Mouse (Mus musculus): ENCODE data around the gene Lrrc8b. TPM values are rescaled to one million over a fixed set of nuclear protein-coding genes. Genes with fewer than 3 reads are reported as not detected.
A peak's percentile ranks its signal among the peaks of the same experiment; 100 is the strongest.

Gene Lrrc8b
- total RNA-seq, 2 experiments from 2014 or later: 93.0 to 96.3 TPM

- DNase-seq (ENCODE audit: low spot score in 2 of 2): no peak
These were observed 64.1 kb downstream of the Lrrc8b start for GRCm38 (mm10) chr5:105479673-105480072.

DNA sequence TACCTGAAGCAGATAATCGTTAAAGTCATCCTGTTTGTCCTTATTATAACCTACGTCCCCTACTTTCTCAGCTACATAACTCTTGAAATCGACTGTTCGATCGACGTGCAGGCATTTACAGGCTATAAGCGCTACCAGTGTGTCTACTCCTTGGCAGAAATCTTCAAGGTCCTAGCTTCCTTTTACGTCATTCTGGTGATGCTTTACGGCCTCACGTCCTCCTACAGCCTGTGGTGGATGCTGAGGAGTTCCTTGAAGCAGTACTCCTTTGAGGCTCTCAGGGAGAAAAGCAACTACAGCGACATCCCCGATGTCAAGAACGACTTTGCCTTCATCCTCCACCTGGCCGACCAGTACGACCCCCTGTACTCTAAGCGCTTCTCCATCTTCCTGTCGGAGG lies 65.0 kb downstream of the Lrrc8b start:
- DNase-seq (ENCODE audit: low spot score in 2 of 2): no peak

DNA sequence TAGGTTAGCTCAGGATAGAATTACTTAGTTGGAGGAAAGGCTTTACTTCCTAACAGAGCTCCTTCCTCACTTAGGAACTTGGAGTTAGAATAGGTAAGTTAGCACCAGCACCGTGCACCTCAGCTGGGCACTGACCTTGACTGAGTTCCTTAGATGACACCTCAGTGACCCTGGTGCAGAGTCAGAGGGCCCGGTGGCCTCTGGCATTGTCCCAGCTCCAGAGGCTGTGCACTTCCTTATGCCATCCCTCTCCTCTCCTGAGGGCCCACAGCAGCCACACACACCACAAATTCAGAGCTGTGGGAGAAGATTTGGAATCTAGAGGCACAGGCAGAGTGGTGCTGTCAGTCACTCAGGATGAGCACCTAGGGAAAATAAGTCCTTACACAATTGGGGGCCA lies 68.1 kb downstream of the Lrrc8b start:
- DNase-seq (ENCODE audit: low spot score in 2 of 2): no peak

DNA sequence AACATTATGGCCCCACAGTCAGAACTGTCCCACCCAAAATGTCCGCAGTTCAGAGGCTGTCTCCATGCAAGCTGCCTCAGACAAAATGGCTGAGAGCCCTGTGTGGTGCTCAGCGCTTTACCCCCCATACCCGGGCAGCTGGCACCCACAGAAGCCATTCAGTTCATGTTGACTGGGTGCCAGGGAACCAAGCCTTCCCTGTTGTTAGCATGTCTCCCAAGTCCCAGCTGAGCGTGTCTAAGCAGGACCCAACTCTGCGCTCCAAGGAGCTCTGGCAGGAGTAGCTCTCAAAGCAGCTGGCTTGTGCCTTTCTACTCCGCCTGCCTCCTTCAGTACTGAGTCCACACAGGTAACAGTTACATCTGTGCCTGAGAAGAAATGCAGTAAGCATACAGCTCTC lies 68.7 kb downstream of the Lrrc8b start:
- DNase-seq (ENCODE audit: low spot score in 2 of 2): peak; percentile 55 to 62

DNA sequence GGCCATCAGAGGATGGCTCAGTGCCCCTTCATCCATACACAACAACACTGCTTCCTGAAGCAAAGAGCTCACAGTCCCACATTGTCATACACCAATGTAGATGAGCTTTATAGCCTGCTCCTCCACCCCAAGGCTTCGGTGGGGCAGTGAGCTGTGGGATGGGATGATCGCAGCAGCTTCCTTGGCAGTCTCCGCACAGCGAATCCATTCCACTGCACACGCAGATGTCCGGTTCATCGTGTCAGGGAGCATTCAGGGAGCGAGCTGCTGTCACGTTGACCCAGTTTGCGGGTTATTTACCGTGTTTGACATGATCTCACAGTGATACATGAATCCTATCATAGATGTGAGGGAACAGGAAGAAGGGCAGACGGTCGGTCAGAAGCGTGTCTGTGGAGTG lies 69.3 kb downstream of the Lrrc8b start:
- DNase-seq (ENCODE audit: low spot score in 2 of 2): no peak

DNA sequence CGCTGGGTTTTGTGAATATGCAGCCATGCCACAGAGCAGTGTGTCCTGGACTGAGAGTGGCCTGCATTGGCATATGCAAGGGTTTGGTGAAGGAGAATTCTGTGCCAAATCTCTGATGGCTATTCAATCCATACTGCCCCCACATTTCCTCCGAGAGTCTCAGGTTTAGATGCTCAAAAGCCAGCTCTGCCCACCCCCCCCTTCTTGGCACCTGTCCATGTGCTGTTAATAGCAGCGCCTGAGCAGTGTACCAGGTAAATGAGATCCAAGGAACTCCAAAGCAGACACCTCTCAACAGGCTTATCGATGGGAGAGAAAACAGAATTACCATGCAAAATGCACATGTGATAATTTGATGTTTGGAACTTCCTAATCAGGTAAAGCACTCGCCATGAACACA lies 74.6 kb downstream of the Lrrc8b start:
- DNase-seq (ENCODE audit: low spot score in 2 of 2): no peak

DNA sequence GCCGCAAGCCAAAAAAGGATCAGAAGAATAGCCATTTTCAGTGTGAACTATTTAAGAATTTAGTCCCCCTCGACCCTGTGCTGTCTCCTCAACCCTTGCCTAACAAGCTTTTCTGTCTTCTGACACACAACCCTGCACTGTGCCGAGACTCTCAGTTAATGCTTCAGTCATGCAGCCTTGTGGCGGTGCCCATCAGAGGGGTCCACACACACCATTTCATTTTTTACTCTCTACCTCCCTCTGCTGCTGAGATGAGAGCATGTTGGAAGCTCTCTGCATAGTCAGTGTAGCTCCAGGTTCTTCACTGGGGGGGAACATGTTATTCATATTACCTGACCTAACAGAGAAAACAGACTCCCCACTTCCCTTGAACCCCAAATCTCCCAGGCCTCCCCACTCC lies 75.8 kb downstream of the Lrrc8b start:
- DNase-seq (ENCODE audit: low spot score in 2 of 2): peak in 1 of 2 experiments; percentile 66

DNA sequence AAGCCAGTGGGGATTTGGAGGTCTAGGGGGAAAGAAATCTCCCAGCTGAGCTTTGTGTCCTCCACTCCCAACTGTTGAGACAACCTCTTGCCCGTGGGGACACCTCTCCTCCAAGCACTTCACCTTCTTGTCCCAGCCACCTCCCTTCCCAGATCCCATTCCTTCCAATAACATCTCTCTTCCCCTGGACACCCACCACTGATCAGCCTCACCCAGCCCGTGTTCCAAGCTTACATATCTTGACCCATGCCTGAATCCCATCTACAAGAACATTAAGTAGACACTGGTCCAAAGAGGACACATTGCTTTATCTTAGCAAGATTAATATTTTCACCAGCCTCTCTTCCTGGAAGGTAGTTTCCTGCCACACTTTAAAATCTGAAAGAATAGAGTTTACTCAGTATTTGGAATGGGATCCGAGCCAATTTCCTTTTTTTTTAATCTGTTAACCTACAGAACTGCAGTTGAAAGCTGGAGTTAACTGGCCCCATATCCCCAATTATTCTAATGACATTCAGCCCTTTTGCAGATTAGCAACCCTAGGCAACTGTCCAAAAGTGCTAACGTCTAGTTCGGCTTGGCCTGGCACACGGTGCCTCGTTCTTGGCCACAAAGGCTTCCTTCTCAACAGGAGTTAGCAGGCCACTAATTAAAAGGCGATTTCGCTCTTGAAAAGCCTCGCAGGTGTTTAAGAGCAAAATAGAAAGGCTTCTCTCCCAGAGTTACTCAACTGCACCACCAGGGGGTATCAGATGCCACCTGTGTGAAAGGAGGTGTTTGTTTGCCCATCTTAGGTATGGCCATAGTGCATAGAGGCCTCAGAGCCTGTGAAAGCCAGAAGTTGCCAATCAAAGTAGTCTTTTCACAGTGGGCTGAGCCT lies 77.0 kb downstream of the Lrrc8b start:
- peak in 1 of 2 experiments; percentile 34 for DNase-seq (ENCODE audit: low spot score in 2 of 2)

DNA sequence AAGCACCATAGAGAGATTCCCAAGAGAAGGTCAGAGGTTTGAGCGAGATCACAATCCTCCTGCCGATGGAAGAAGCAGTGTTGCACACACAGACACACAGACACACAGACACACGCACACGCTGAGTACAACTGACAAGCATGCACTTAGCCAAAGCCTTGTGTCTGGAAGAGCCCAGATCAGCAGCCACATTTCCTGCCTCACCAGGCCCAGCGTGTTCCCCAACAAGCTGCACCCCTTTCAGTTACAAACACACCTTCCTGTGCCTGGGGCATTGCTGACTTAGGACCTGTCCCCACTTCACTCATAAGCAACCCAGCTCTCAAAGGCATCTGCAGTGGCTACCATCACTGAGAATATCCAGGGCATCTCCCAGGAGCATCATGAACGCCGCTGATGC lies 77.8 kb downstream of the Lrrc8b start:
- no peak for DNase-seq (ENCODE audit: low spot score in 2 of 2)

DNA sequence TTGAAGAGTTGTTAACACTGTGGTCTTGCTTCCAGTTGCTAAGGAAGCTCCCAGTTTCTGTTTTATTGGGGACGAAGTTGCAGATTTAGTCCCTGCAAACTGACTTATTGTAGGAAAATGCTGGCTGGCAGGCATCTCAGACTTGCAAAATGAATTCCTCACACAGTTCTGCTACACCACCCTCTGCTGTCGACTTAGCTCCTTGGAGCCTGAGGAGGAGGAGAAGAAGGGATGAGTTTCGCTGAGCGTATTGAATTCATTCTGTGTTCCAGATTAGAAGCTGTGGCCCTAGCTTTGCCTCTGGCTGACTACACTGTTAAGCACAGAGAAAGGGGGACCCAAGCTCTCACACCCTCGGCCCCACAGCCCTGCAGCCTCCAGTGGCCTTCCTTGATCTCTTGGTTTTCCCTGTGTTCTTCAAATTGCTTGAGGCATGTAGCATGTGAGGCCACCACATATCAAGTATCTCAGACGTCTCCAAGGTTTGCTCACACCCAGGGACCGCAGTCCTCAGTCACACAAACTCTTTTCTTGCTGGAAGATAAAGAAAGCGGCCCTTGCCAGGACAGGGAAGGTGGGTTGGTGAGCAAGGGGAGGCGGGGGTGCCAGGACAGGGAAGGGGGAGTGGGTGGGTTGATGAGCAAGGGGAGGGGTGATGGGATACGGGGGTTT lies 78.8 kb downstream of the Lrrc8b start:
- no peak for DNase-seq (ENCODE audit: low spot score in 2 of 2)

DNA sequence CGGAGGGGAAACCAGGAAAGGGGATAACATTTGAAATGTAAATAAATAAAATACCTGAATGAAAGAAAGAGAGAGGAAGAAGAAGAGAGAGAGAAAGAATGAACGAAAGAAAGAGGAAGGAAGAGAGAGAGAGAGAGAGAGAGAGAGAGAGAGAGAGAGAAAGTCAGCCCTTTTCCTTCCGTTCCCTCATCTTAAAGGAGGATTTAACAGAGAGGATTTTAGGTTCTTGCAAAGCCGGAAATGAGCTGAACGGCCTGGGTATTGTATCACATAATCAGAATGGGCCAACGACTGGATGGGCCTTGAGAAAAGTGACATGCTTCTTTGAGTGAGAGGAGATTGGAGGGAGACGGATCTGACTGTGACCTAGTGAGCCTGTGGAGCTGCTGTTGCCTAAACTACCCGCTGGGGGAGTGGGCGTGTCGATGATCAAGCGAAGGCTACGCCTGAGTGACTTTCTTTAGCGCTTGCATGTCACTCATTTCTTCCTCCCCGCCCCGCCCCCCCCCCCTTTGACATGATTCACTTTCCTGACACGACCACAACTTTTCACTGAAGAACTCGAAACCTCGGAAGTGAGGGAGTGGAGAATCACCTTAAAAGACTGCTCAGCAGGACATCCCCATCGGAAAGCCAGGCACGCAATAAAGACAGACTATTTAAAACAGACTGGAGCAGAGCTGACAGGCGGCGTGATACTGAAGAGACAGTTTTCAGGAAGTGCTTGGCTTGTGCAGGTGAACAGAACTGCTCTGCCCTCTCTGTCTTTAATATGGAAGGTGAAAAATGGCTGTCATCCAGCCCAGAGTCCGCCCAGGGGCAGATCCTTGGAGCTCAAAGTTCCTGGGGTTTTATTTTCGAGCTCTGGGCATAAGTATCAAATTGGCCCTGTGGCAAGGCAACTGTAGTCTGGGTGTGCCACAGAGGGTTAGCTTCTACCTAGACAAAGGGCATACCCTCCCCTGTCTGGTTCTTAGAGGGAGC lies 79.6 kb downstream of the Lrrc8b start:
- peak; percentile 64 to 72 for DNase-seq (ENCODE audit: low spot score in 2 of 2)

DNA sequence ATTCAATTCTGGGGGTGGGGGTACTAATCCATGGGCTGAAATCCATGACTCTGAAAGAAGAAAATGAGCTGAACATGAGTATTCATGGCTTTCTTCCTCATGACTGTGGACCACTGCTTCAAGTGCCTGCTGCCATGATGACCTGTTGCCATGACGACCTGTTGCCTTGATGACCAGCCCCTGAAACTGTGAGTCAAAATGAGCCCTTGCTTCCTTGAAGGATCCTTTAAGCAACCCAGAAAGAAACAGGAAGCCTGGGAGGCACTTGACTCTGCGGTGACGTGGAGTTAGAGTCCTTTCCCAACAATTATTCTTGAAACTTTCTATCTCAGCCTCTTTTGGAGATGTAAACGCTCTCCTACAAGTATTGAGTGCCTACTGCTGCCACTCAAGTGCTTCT lies 80.6 kb downstream of the Lrrc8b start:
- no peak for DNase-seq (ENCODE audit: low spot score in 2 of 2)

DNA sequence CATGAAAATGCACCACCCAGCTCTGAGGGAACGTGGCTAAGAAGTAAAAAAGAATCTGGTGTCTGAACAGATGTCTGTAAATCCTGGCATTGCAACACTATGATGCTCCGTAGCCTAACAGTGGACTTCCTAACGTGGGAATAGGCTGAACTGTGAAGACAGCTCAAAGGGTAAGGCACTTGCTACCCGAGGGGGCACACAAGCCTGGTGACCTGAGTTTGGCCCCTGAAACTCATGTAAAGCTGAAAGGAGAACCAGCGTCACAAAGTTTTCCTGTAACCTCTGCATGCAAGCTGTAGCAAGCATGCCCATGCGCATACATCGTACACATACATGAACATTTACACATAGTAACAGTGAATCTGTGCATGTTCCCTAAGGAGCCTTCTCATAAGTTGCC lies 81.0 kb downstream of the Lrrc8b start:
- no peak for DNase-seq (ENCODE audit: low spot score in 2 of 2)

GRCm38 (mm10) chr5:105498429-105499000 lies 82.9 kb downstream of the Lrrc8b start:
- DNase-seq (ENCODE audit: low spot score in 2 of 2): no peak

DNA sequence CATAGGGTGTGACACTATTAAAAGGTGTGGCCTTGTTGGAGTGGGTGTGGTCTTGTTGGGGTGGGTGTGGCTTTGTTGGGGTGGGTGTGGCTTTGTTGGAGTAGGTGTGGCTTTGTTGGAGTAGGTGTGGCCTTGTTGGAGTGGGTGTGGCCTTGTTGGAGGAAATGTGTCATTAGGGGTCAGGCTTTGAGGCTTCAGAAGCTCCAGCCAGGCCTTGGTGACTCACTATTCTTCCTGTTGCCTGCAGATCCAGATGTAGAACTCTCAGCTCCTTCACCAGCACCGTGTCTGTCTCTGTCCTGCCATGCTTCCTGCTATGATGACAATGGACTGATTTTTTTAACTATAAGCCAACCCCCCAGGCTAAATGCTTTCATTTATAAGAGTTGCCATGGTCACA lies 83.8 kb downstream of the Lrrc8b start:
- no peak for DNase-seq (ENCODE audit: low spot score in 2 of 2)

DNA sequence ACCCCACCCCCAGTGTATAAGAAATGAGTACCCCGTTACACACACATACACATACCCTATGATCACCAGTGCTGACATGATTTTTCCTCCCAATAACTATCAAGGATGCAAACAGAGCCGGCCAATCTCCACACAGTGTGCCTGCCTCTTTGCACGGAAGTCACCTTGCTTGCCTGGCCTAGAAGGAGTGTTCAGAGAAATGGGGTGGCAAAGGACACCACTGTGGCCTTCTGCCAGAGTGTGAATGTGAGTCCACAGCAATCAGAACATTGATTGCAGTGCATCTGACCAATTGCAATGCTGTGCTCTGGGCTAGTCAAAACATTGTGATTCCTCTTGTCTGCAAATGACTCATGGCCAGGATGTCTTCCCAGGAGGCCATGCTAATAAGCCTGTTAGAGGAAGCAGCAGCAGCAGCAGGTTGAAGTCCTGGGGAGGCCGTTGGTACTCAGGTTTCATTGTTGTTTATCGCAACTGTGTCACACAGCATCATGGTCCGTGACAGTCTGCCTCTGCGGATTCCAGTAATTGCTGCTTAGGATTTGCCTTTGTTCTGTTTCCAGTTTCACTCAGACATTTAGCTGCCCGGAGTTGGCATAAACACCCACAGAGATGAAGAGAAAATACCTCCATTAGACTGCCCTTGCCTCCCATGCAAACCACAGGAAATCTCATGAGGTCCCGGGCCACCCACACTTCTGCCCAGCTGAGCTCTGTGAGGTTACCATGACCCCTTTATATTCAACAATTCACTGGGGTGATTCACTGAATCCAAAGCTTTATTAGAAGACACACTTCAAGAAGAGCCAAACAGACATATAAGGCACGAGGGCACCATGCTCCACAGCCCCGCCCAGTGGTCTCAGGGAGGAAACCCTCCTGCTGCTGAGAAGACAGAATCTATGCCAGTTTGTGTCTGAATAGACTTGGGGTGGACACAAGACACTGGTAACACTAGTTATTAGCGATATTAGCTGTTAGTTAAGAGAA lies 84.9 kb downstream of the Lrrc8b start:
- DNase-seq (ENCODE audit: low spot score in 2 of 2): no peak

DNA sequence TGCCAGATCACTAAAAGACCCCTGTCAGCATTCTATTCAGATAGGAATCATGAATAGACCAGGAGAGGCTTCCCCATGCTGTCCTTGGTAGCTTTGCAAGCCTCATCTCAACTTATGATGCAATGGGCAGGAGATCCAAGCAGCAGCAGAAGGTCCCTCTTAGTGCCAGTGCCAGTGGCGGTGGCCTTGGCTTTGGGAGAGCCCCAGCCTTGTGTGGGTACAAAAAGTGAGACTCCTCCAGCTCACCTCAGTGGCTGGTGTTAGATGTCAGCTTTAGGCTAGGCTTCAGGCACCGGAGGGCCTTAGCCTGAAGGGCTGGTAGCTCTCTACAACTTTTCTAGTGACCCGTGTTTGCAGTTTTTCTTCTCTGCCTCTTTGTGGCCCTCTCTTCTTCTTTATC lies 85.6 kb downstream of the Lrrc8b start:
- DNase-seq (ENCODE audit: low spot score in 2 of 2): no peak

- no peak for DNase-seq (ENCODE audit: low spot score in 2 of 2)
These were observed 93.2 kb downstream of the Lrrc8b start for GRCm38 (mm10) chr5:105508813-105509212.

- DNase-seq (ENCODE audit: low spot score in 2 of 2): no peak
These were observed 96.7 kb downstream of the Lrrc8b start for GRCm38 (mm10) chr5:105512297-105512696.

- no peak for DNase-seq (ENCODE audit: low spot score in 2 of 2)
These were observed 100.0 kb downstream of the Lrrc8b start for GRCm38 (mm10) chr5:105515532-105515931.
